Mouse (Mus musculus): ENCODE data around the gene Kmt2e. TPM values are rescaled to one million over a fixed set of nuclear protein-coding genes. Genes with fewer than 3 reads are reported as not detected.
"Not testable (repeated sequence)": the region's sequence is repeated elsewhere in the genome, so short reads cannot be mapped to it uniquely, and the experiment has no call there.

Kmt2e gene
- polyA plus RNA-seq, 1 experiment from 2014 or later: 86.4 TPM

GRCm38 (mm10) chr5:23515038-23515437 is 80.8 kb downstream of the Kmt2e start:
- 0 out of 2 replicates have a peak, but pooled peaks cover 3% of the 10 kb centered on the region for H3K4me1 ChIP-seq (replicated peaks)
- no peak overlapping the region for H3K4me2 ChIP-seq (replicated peaks)
- H3K4me3 ChIP-seq (replicated peaks): no peak overlapping the region
- ATAC-seq: no peak
- no peak overlapping the region for H3K9ac ChIP-seq
- no peaks in the 10 kb centered on the region for H3K9me3 ChIP-seq
- 91% methylated on average over 10 of the region's 10 CpGs for WGBS
- peaks cover 6% of the 10 kb centered on the region; the same call in 1 of the 2 replicates for H3K36me3 ChIP-seq
- no peaks in the 10 kb centered on the region for H3K27me3 ChIP-seq (replicated peaks)
- no peak overlapping the region for H3K27ac ChIP-seq

DNA sequence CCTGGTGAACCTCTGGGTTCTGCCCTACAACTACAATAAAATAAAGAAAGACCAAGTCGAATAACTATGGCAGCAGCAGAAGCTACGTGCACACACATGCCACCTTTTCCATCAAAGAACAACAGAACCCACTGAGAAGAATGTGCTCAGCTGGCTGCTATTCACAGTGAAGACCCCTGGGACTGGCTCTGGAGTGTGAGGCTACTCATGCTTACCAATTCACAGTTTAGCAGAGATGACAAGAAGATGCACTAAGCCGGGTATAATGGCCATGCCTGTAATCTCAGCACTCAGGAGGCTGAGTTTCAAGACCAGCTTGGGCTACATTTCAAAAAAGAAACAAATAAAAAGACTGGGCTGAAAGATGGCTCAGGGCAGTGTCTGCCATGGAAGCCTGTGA is 82.7 kb downstream of the Kmt2e start:
- Histone ChIP-seq H3K27me3 (replicated peaks) (no peaks in the 10 kb centered on the region), H3K9me3 (no peaks in the 10 kb centered on the region), H3K27ac (no peak overlapping the region), H3K4me1 (replicated peaks) (0 out of 2 replicates have a peak, but pooled peaks cover 3% of the 10 kb centered on the region), H3K4me3 (replicated peaks) (no peak overlapping the region), H3K36me3 (peaks cover 6% of the 10 kb centered on the region; the same call in 1 of the 2 replicates), H3K9ac (no peak overlapping the region), H3K4me2 (replicated peaks) (no peak overlapping the region)
- no peak for ATAC-seq
- WGBS: 89% methylated on average over 3 of the region's 3 CpGs

GRCm38 (mm10) chr5:23517839-23518238 is 83.6 kb downstream of the Kmt2e start:
- Histone ChIP-seq H3K9ac (no peak overlapping the region), H3K4me3 (replicated peaks) (no peak overlapping the region), H3K36me3 (peaks cover 6% of the 10 kb centered on the region; the same call in 1 of the 2 replicates), H3K27ac (no peak overlapping the region), H3K4me1 (replicated peaks) (0 out of 2 replicates have a peak, but pooled peaks cover 3% of the 10 kb centered on the region), H3K4me2 (replicated peaks) (no peak overlapping the region), H3K9me3 (no peaks in the 10 kb centered on the region), H3K27me3 (replicated peaks) (no peaks in the 10 kb centered on the region)
- no peak for ATAC-seq
- WGBS: 86% methylated on average over 4 of the region's 4 CpGs

- no peak overlapping the region for H3K27ac ChIP-seq
- WGBS: 43% methylated on average over 3 of the region's 3 CpGs
- no peak overlapping the region for H3K4me2 ChIP-seq (replicated peaks)
- peaks cover 6% of the 10 kb centered on the region; the same call in 1 of the 2 replicates for H3K36me3 ChIP-seq
- H3K4me3 ChIP-seq (replicated peaks): no peak overlapping the region
- H3K4me1 ChIP-seq (replicated peaks): 0 out of 2 replicates have a peak, but pooled peaks cover 3% of the 10 kb centered on the region
- H3K9me3 ChIP-seq: no peaks in the 10 kb centered on the region
- peak; percentile 86 for ATAC-seq
- H3K9ac ChIP-seq: no peak overlapping the region
- no peaks in the 10 kb centered on the region for H3K27me3 ChIP-seq (replicated peaks)
Measured at GRCm38 (mm10) chr5:23518673-23519072, 84.4 kb downstream of the Kmt2e start.

GRCm38 (mm10) chr5:23519679-23520078 is 85.4 kb downstream of the Kmt2e start:
- no peak overlapping the region for H3K27ac ChIP-seq
- no peaks in the 10 kb centered on the region for H3K9me3 ChIP-seq
- no peak for ATAC-seq
- H3K36me3 ChIP-seq: peaks cover 9% of the 10 kb centered on the region
- no peaks in the 10 kb centered on the region for H3K27me3 ChIP-seq (replicated peaks)
- 96% methylated on average over 3 of the region's 3 CpGs for WGBS
- 0 out of 2 replicates have a peak, but pooled peaks cover 3% of the 10 kb centered on the region for H3K4me1 ChIP-seq (replicated peaks)
- H3K4me2 ChIP-seq (replicated peaks): no peak overlapping the region
- no peak overlapping the region for H3K4me3 ChIP-seq (replicated peaks)
- no peak overlapping the region for H3K9ac ChIP-seq

GRCm38 (mm10) chr5:23521645-23522044 is 87.4 kb downstream of the Kmt2e start:
- Histone ChIP-seq H3K27ac (no peak overlapping the region), H3K4me3 (replicated peaks) (no peak overlapping the region), H3K9ac (no peak overlapping the region), H3K9me3 (no peaks in the 10 kb centered on the region), H3K27me3 (replicated peaks) (no peaks in the 10 kb centered on the region), H3K4me2 (replicated peaks) (no peak overlapping the region), H3K36me3 (peaks cover 5% of the 10 kb centered on the region), H3K4me1 (replicated peaks) (0 out of 2 replicates have a peak, but pooled peaks cover 3% of the 10 kb centered on the region)
- ATAC-seq: no peak
- WGBS: 68% methylated on average over 1 of the region's 1 CpGs

DNA sequence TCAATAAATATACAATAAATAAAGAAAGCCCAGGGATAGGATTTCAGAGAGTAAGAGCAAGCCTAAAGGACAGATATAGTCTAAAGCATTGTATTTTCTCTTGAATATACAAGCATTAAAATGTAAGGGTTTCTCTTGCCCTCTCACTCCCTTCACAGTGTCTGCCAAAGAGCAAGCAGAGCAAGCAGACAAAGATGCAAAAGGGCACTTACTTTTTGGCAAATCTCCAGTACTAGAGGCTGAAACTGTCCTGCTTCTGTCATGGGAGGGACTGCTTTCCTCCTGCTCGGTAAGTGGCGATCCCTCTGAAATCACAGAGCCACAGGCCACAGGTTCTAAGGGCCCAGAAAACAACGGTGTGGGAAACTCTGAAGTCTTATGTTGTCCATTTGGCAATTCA is 89.7 kb downstream of the Kmt2e start:
- Histone ChIP-seq H3K36me3 (peaks cover 5% of the 10 kb centered on the region), H3K9me3 (no peaks in the 10 kb centered on the region), H3K4me1 (replicated peaks) (no peaks in the 10 kb centered on the region), H3K27ac (no peak overlapping the region), H3K9ac (no peak overlapping the region), H3K4me2 (replicated peaks) (no peak overlapping the region), H3K4me3 (replicated peaks) (no peak overlapping the region), H3K27me3 (replicated peaks) (no peaks in the 10 kb centered on the region)
- ATAC-seq: no peak
- WGBS: 82% methylated on average over 3 of the region's 3 CpGs

- Histone ChIP-seq H3K4me1 (replicated peaks) (no peaks in the 10 kb centered on the region), H3K27ac (no peak overlapping the region), H3K9me3 (no peaks in the 10 kb centered on the region), H3K4me2 (replicated peaks) (no peak overlapping the region), H3K36me3 (peaks cover 5% of the 10 kb centered on the region), H3K9ac (no peak overlapping the region), H3K4me3 (replicated peaks) (no peak overlapping the region), H3K27me3 (replicated peaks) (no peaks in the 10 kb centered on the region)
- WGBS: 75% methylated on average over 3 of the region's 3 CpGs
- no peak for ATAC-seq
Measured at GRCm38 (mm10) chr5:23524621-23525020, 90.4 kb downstream of the Kmt2e start.

DNA sequence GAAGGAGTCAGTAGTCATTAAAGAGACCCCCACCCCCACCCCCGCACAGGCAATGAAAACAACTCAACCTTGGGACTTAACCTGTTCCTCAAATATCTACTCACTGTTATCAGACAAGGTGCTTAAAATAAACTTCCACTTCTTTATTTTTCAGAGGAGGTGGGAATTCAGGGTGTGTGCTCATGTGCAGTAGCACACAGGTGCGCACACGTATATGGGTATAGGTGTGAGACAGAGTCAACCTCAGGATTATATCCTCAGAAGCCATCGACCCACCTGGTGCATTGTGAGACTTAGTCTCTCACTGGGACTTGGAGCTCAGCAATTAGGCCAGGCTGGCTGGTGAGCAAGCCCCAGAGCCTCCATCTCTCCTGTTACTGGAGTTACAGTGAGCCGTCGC is 96.9 kb downstream of the Kmt2e start:
- no peaks in the 10 kb centered on the region for H3K9me3 ChIP-seq
- no peaks in the 10 kb centered on the region for H3K4me1 ChIP-seq (replicated peaks)
- H3K4me2 ChIP-seq (replicated peaks): no peak overlapping the region
- peaks cover 5% of the 10 kb centered on the region; the same call in 1 of the 2 replicates for H3K36me3 ChIP-seq
- H3K27ac ChIP-seq: no peak overlapping the region
- 88% methylated on average over 6 of the region's 6 CpGs for WGBS
- peak; percentile 41; the same call in 1 of the 2 replicates for ATAC-seq
- no peak overlapping the region for H3K4me3 ChIP-seq (replicated peaks)
- H3K9ac ChIP-seq: no peak overlapping the region
- no peaks in the 10 kb centered on the region for H3K27me3 ChIP-seq (replicated peaks)

- peaks cover 5% of the 10 kb centered on the region; the same call in 1 of the 2 replicates for H3K36me3 ChIP-seq
- H3K27me3 ChIP-seq (replicated peaks): no peaks in the 10 kb centered on the region
- H3K9me3 ChIP-seq: no peaks in the 10 kb centered on the region
- H3K9ac ChIP-seq: no peak overlapping the region
- no peak for ATAC-seq
- no peak overlapping the region for H3K4me3 ChIP-seq (replicated peaks)
- no peaks in the 10 kb centered on the region for H3K4me1 ChIP-seq (replicated peaks)
- no peak overlapping the region for H3K27ac ChIP-seq
- 84% methylated on average over 7 of the region's 7 CpGs for WGBS
- no peak overlapping the region for H3K4me2 ChIP-seq (replicated peaks)
Measured at GRCm38 (mm10) chr5:23531541-23532096, 97.4 kb downstream of the Kmt2e start.

DNA sequence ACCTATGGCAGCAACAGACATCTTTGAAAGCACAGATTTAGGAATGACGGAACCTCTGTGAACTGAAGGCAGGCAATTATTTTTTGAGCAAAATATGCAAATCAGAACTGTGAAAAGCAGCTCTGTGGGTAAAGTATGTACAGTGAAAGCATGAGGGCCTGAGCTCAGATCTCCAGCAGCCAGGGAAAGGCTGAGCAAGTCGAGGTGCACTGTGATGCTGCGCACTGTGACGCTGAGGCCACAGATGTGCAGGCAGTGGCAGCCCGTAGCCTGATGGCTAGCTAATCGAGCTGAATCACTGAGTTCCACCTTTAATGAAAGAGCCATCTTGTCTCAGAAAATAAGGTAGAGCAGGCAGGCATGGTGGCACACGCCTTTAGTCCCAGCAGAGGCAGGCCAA is 101.5 kb downstream of the Kmt2e start:
- no peak overlapping the region for H3K27ac ChIP-seq
- no peaks in the 10 kb centered on the region for H3K4me1 ChIP-seq (replicated peaks)
- H3K4me2 ChIP-seq (replicated peaks): no peak overlapping the region
- H3K9ac ChIP-seq: no peak overlapping the region
- peaks cover 7% of the 10 kb centered on the region; the same call in 1 of the 2 replicates for H3K36me3 ChIP-seq
- no peak overlapping the region for H3K4me3 ChIP-seq (replicated peaks)
- no peaks in the 10 kb centered on the region for H3K27me3 ChIP-seq (replicated peaks)
- no peaks in the 10 kb centered on the region for H3K9me3 ChIP-seq
- ATAC-seq: no peak
- 92% methylated on average over 7 of the region's 7 CpGs for WGBS

DNA sequence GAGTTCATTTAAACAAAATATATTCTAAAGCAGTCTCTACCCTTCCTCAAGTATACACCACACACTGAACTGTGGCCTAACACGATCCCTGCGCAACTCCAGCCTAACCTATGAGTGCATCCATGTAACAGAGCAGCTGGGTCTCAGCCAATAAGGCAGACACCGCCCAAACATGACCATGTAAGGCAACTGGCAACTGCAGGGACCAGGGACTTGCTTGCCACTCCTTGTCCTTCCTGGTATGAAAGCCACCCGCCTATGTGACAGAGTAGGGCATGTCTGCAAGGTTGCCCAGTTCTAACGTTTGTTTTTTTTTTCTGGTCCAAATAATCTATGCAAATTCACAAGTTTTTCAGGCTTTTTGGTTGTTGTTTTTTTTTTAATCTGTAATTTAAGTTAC is 117.4 kb downstream of the Kmt2e start:
- Histone ChIP-seq H3K36me3 (no peaks in the 10 kb centered on the region), H3K9ac (no peak overlapping the region), H3K4me2 (replicated peaks) (no peak overlapping the region), H3K9me3 (no peaks in the 10 kb centered on the region), H3K4me1 (replicated peaks) (0 out of 2 replicates have a peak, but pooled peaks cover 3% of the 10 kb centered on the region), H3K4me3 (replicated peaks) (no peak overlapping the region), H3K27ac (no peak overlapping the region), H3K27me3 (replicated peaks) (no peaks in the 10 kb centered on the region)
- no peak for ATAC-seq
- 72% methylated on average over 5 of the region's 5 CpGs for WGBS

DNA sequence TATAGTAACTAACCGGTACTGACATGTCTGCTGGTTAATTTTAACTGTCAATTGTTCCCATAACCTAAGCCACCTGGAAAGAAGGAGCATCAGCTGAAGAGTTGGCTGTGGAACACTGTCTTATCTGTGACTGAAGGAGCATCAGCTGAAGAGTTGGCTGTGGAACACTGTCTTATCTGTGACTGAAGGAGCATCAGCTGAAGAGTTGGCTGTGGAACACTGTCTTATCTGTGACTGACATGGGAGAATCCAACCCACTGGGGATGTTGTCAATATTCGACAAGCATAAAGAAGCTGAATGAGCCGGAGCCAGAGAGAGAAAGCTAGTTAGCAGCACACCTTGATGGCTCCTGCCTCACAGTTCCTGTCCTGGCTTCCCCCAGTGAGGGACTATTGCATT is 119.1 kb downstream of the Kmt2e start:
- not testable (repeated sequence) for H3K27ac ChIP-seq; H3K9me3 ChIP-seq; H3K9ac ChIP-seq; H3K36me3 ChIP-seq; H3K4me1 ChIP-seq (replicated peaks); H3K27me3 ChIP-seq (replicated peaks); ATAC-seq; H3K4me2 ChIP-seq (replicated peaks); H3K4me3 ChIP-seq (replicated peaks)
- WGBS: 66% methylated on average over 3 of the region's 3 CpGs
